Mouse (Mus musculus): ENCODE measurements around the gene Hist1h1d. TPM values are rescaled to one million over a fixed set of nuclear protein-coding genes. Genes with fewer than 3 reads are reported as not detected.

Gene Hist1h1d
- polyA plus RNA-seq, 1 experiment from 2014 or later: 0.07 TPM

DNA sequence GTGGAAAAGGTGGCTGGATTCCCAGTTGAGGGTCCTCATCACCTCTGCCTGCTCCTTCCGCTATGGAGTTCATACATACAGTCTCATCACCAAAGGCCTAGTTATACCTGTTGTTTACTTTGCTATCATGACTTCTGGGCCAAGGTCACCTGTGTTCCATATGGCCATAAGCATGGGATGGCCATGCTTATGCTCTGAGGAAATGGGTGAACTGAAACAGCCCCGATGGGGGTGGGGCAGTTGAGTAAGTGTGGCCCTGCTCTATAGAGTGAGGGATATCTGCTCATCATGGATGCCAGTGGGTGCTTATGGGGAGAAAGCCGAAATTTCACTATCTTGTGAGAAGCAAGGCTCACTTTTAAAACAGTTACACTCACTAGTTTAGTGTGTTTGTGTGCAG lies 52.0 kb downstream of the Hist1h1d start:
- Histone ChIP-seq H3K4me2 (ENCODE audit: low read depth, low read length) (no peak overlapping the region), H3K36me3 (ENCODE audit: control insufficient read depth, insufficient read depth, low read length) (no peaks in the 10 kb centered on the region), H3K9me3 (ENCODE audit: control insufficient read depth, low read length) (no peaks in the 10 kb centered on the region), H3K27me3 (ENCODE audit: control insufficient read depth, insufficient read depth, low read length) (no peaks in the 10 kb centered on the region), H3K27ac (ENCODE audit: low read depth, low read length) (no peak overlapping the region), H3K4me3 (ENCODE audit: low read depth, low read length) (no peak overlapping the region), H3K9ac (replicated peaks; ENCODE audit: low read depth, low read length) (no peak overlapping the region), H3K4me1 (ENCODE audit: control insufficient read depth, insufficient read depth, low read length) (no peaks in the 10 kb centered on the region)
- 92% methylated on average over 3 of the region's 3 CpGs for WGBS
- no peak for ATAC-seq (ENCODE audit: low read depth)

DNA sequence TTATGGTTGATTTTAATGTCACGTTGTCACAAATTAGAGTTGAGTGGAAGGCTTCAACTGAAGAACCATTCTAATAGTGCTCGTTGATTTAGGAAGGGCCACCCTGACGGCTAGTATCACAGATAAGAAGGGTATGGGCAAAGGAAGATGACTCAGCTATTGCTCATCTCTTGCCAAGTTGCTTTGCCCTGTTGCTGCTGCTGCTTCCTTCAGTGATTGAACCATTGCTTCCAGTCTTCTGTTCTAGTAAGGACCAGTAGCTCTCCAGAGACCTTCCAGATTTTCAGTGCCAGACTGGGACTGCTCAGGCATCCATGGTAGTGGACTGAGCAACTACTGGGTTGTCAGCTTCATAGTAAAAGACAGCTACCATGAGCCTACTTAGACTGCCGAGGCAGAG lies 56.1 kb downstream of the Hist1h1d start:
- Histone ChIP-seq H3K9me3 (ENCODE audit: control insufficient read depth, low read length) (no peaks in the 10 kb centered on the region), H3K4me1 (ENCODE audit: control insufficient read depth, insufficient read depth, low read length) (no peaks in the 10 kb centered on the region), H3K4me2 (ENCODE audit: low read depth, low read length) (no peak overlapping the region), H3K27ac (ENCODE audit: low read depth, low read length) (no peak overlapping the region), H3K9ac (replicated peaks; ENCODE audit: low read depth, low read length) (no peak overlapping the region), H3K4me3 (ENCODE audit: low read depth, low read length) (no peak overlapping the region), H3K27me3 (ENCODE audit: control insufficient read depth, insufficient read depth, low read length) (no peaks in the 10 kb centered on the region), H3K36me3 (ENCODE audit: control insufficient read depth, insufficient read depth, low read length) (no peaks in the 10 kb centered on the region)
- ATAC-seq (ENCODE audit: low read depth): no peak
- WGBS: 90% methylated on average over 4 of the region's 4 CpGs

DNA sequence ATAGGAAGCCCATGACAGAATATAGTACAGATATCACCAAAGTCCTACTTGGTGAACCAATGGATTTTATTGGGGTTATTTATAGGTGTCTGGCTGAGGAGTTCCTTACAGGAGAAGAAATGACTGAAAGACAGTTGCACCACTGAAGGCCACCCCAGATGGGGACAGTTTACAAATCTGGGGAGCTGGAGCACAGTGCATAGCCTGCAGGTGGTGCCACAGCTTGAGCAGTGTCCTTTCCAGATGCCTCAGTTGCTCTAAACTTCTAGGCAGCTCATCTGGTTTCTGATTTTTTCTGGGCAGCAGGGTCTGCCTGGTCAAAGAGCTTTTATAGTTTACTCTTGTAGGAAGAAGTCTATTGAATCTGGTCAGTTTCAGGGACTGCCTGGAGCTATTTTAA lies 56.8 kb downstream of the Hist1h1d start:
- ATAC-seq (ENCODE audit: low read depth): no peak
- H3K27me3 ChIP-seq (ENCODE audit: control insufficient read depth, insufficient read depth, low read length): no peaks in the 10 kb centered on the region
- H3K9ac ChIP-seq (replicated peaks; ENCODE audit: low read depth, low read length): no peak overlapping the region
- H3K4me3 ChIP-seq (ENCODE audit: low read depth, low read length): no peak overlapping the region
- no peaks in the 10 kb centered on the region for H3K4me1 ChIP-seq (ENCODE audit: control insufficient read depth, insufficient read depth, low read length)
- no peak overlapping the region for H3K4me2 ChIP-seq (ENCODE audit: low read depth, low read length)
- H3K9me3 ChIP-seq (ENCODE audit: control insufficient read depth, low read length): no peaks in the 10 kb centered on the region
- no peak overlapping the region for H3K27ac ChIP-seq (ENCODE audit: low read depth, low read length)
- no peaks in the 10 kb centered on the region for H3K36me3 ChIP-seq (ENCODE audit: control insufficient read depth, insufficient read depth, low read length)

Small RNA genes within 50 kb of the gene (microRNA-seq; reads per million reads assigned to microRNA genes)
- not detected for gene Gm44297
- gene Gm44359: not detected
- not detected for gene Gm44394
- not detected for gene n-TStga1

Other genes starting within 250 kb of the Hist1h1d start
- 51.9 and 59.8 TPM in 2 replicates for gene Zfp322a, start 184.1 kb upstream of the Hist1h1d start, polyA plus RNA-seq (2014; fragmentation: Nextera tagmentation; extraction: Ambion mirVana)
- 8.8 and 9.5 TPM in 2 replicates for gene Abt1, start 129.4 kb upstream of the Hist1h1d start, polyA plus RNA-seq (2014; fragmentation: Nextera tagmentation; extraction: Ambion mirVana)
- 0.17 TPM in 1 of 2 replicates, not detected in the other for gene Btn1a1, start 87.4 kb upstream of the Hist1h1d start, polyA plus RNA-seq (2014; fragmentation: Nextera tagmentation; extraction: Ambion mirVana)
- not detected in 2 replicates for gene Btn2a2, start 64.4 kb upstream of the Hist1h1d start, polyA plus RNA-seq (2014; fragmentation: Nextera tagmentation; extraction: Ambion mirVana)
- gene Hist1h4h, start 22.2 kb upstream of the Hist1h1d start, polyA plus RNA-seq (2014; fragmentation: Nextera tagmentation; extraction: Ambion mirVana): 1.7 and 2.1 TPM in 2 replicates
- not detected in 2 replicates for gene Hist1h2af, start 19.4 kb upstream of the Hist1h1d start, polyA plus RNA-seq (2014; fragmentation: Nextera tagmentation; extraction: Ambion mirVana)
- gene Hist1h3g, start 17.8 kb upstream of the Hist1h1d start, polyA plus RNA-seq (2014; fragmentation: Nextera tagmentation; extraction: Ambion mirVana): 0.72 TPM in 1 of 2 replicates, not detected in the other
- 0.33 TPM in 1 of 2 replicates, not detected in the other for gene Hist1h2bh, start 9.9 kb upstream of the Hist1h1d start, polyA plus RNA-seq (2014; fragmentation: Nextera tagmentation; extraction: Ambion mirVana)
- 0.52 TPM in 1 of 2 replicates, not detected in the other for gene Hist1h3f, start 9.2 kb upstream of the Hist1h1d start, polyA plus RNA-seq (2014; fragmentation: Nextera tagmentation; extraction: Ambion mirVana)
- not detected in 2 replicates for gene Hist1h4f, start 1.6 kb upstream of the Hist1h1d start, polyA plus RNA-seq (2014; fragmentation: Nextera tagmentation; extraction: Ambion mirVana)
- gene Hist1h3e, start 9.1 kb downstream of the Hist1h1d start, polyA plus RNA-seq (2014; fragmentation: Nextera tagmentation; extraction: Ambion mirVana): 1.9 and 2.4 TPM in 2 replicates
- 11.7 and 12.9 TPM in 2 replicates for gene Hist1h2ae, start 18.0 kb downstream of the Hist1h1d start, polyA plus RNA-seq (2014; fragmentation: Nextera tagmentation; extraction: Ambion mirVana)
- 0.75 and 1.1 TPM in 2 replicates for gene Hist1h2bg, start 18.1 kb downstream of the Hist1h1d start, polyA plus RNA-seq (2014; fragmentation: Nextera tagmentation; extraction: Ambion mirVana)
- gene Hist1h2bf, start 20.9 kb downstream of the Hist1h1d start, polyA plus RNA-seq (2014; fragmentation: Nextera tagmentation; extraction: Ambion mirVana): 0.94 TPM in 1 of 2 replicates, not detected in the other
- gene Hist1h2ad, start 21.1 kb downstream of the Hist1h1d start, polyA plus RNA-seq (2014; fragmentation: Nextera tagmentation; extraction: Ambion mirVana): 1.1 TPM in 1 of 2 replicates, not detected in the other
- gene Hist1h3d, start 22.5 kb downstream of the Hist1h1d start, polyA plus RNA-seq (2014; fragmentation: Nextera tagmentation; extraction: Ambion mirVana): 0.50 and 1.1 TPM in 2 replicates
- gene Hist1h4d, start 28.3 kb downstream of the Hist1h1d start, polyA plus RNA-seq (2014; fragmentation: Nextera tagmentation; extraction: Ambion mirVana): 23.6 and 25.2 TPM in 2 replicates
- gene Hist1h2be, start 67.9 kb downstream of the Hist1h1d start, polyA plus RNA-seq (2014; fragmentation: Nextera tagmentation; extraction: Ambion mirVana): 1.1 and 1.3 TPM in 2 replicates
- 3.3 and 4.3 TPM in 2 replicates for gene Hist1h1e, start 69.3 kb downstream of the Hist1h1d start, polyA plus RNA-seq (2014; fragmentation: Nextera tagmentation; extraction: Ambion mirVana)
- gene Hist1h2ac, start 130.7 kb downstream of the Hist1h1d start, polyA plus RNA-seq (2014; fragmentation: Nextera tagmentation; extraction: Ambion mirVana): 0.17 and 0.41 TPM in 2 replicates
- 11.6 and 20.8 TPM in 2 replicates for gene Hist1h2bc, start 130.9 kb downstream of the Hist1h1d start, polyA plus RNA-seq (2014; fragmentation: Nextera tagmentation; extraction: Ambion mirVana)
- not detected in 2 replicates for gene Hist1h1t, start 142.6 kb downstream of the Hist1h1d start, polyA plus RNA-seq (2014; fragmentation: Nextera tagmentation; extraction: Ambion mirVana)
- gene Hist1h4c, start 145.2 kb downstream of the Hist1h1d start, polyA plus RNA-seq (2014; fragmentation: Nextera tagmentation; extraction: Ambion mirVana): 2.1 and 3.5 TPM in 2 replicates
- gene Hfe, start 157.6 kb downstream of the Hist1h1d start, polyA plus RNA-seq (2014; fragmentation: Nextera tagmentation; extraction: Ambion mirVana): 2.4 and 4.7 TPM in 2 replicates
- 5.3 and 8.4 TPM in 2 replicates for gene Hist1h1c, start 185.5 kb downstream of the Hist1h1d start, polyA plus RNA-seq (2014; fragmentation: Nextera tagmentation; extraction: Ambion mirVana)
- not detected in 2 replicates for gene Hist1h3c, start 192.3 kb downstream of the Hist1h1d start, polyA plus RNA-seq (2014; fragmentation: Nextera tagmentation; extraction: Ambion mirVana)
- gene Hist1h2bb, start 193.5 kb downstream of the Hist1h1d start, polyA plus RNA-seq (2014; fragmentation: Nextera tagmentation; extraction: Ambion mirVana): not detected in 2 replicates
- 3.5 and 4.0 TPM in 2 replicates for gene Hist1h2ab, start 197.9 kb downstream of the Hist1h1d start, polyA plus RNA-seq (2014; fragmentation: Nextera tagmentation; extraction: Ambion mirVana)
- gene Hist1h3b, start 199.0 kb downstream of the Hist1h1d start, polyA plus RNA-seq (2014; fragmentation: Nextera tagmentation; extraction: Ambion mirVana): 0.51 and 1.3 TPM in 2 replicates
- gene Hist1h4b, start 203.8 kb downstream of the Hist1h1d start, polyA plus RNA-seq (2014; fragmentation: Nextera tagmentation; extraction: Ambion mirVana): 1.8 TPM in 1 of 2 replicates, not detected in the other
- gene Hist1h4a, start 208.0 kb downstream of the Hist1h1d start, polyA plus RNA-seq (2014; fragmentation: Nextera tagmentation; extraction: Ambion mirVana): not detected in 2 replicates
- gene Hist1h3a, start 209.1 kb downstream of the Hist1h1d start, polyA plus RNA-seq (2014; fragmentation: Nextera tagmentation; extraction: Ambion mirVana): 0.75 and 1.2 TPM in 2 replicates
- not detected in 2 replicates for gene Hist1h1a, start 210.4 kb downstream of the Hist1h1d start, polyA plus RNA-seq (2014; fragmentation: Nextera tagmentation; extraction: Ambion mirVana)
- gene Trim38, start 216.7 kb downstream of the Hist1h1d start, polyA plus RNA-seq (2014; fragmentation: Nextera tagmentation; extraction: Ambion mirVana): not detected in 2 replicates